Mouse (Mus musculus): Measurements from ENCODE around the gene Tcf15. TPM values are rescaled to one million over a fixed set of nuclear protein-coding genes. Genes with fewer than 3 reads are reported as not detected.

Tcf15 gene
- polyA plus RNA-seq, 1 experiment, result not detected

GRCm38 (mm10) chr2:152189640-152190039 is 46.3 kb downstream of the Tcf15 start:
- H3ac ChIP-seq (ENCODE audit: control insufficient read depth, insufficient read length), result no peak overlapping the region
- no peak overlapping the region for H3K4me3 ChIP-seq
- H3K27me3 ChIP-seq (ENCODE audit: control insufficient read depth, insufficient read depth, insufficient read length), result peaks cover 67% of the 10 kb centered on the region
- H3K79me2 ChIP-seq (ENCODE audit: control insufficient read depth, insufficient read depth), result no peaks in the 10 kb centered on the region
- no peak for TF ChIP-seq E2F4 (IDR thresholded peaks at IDR 0.05; ENCODE audit: insufficient read depth)
- TF ChIP-seq REST (IDR thresholded peaks at IDR 0.05; ENCODE audit: insufficient read depth, insufficient read length), result no peak
- TF ChIP-seq CEBPB (IDR thresholded peaks at IDR 0.05; ENCODE audit: insufficient read depth, poor library complexity, severe bottlenecking), result no peak
- TF ChIP-seq POLR2AphosphoS2 (IDR thresholded peaks at IDR 0.05; ENCODE audit: insufficient read length, low read depth), result no peak
- no peak overlapping the region for H3K4me2 ChIP-seq (ENCODE audit: low read depth)
- no peaks in the 10 kb centered on the region for H3K36me3 ChIP-seq (ENCODE audit: control insufficient read depth, insufficient read depth)

- H3K4me3 ChIP-seq, result no peak overlapping the region
- H3K36me3 ChIP-seq (ENCODE audit: control insufficient read depth, insufficient read depth), result no peaks in the 10 kb centered on the region
- no peak overlapping the region for H3ac ChIP-seq (ENCODE audit: control insufficient read depth, insufficient read length)
- H3K79me2 ChIP-seq (ENCODE audit: control insufficient read depth, insufficient read depth), result no peaks in the 10 kb centered on the region
- no peak overlapping the region for H3K4me2 ChIP-seq (ENCODE audit: low read depth)
- peaks cover 67% of the 10 kb centered on the region for H3K27me3 ChIP-seq (ENCODE audit: control insufficient read depth, insufficient read depth, insufficient read length)
- TF ChIP-seq REST (IDR thresholded peaks at IDR 0.05; ENCODE audit: insufficient read depth, insufficient read length) (no peak), USF1 (IDR thresholded peaks at IDR 0.05; ENCODE audit: low read depth) (no peak), TCF12 (IDR thresholded peaks at IDR 0.05; ENCODE audit: insufficient read depth, poor library complexity, severe bottlenecking) (no peak), CEBPB (IDR thresholded peaks at IDR 0.05; ENCODE audit: insufficient read depth, poor library complexity, severe bottlenecking) (no peak), MYOD1 (IDR thresholded peaks at IDR 0.05; ENCODE audit: control insufficient read depth in 1 of 3, insufficient read length in 2 of 3, low read depth in 2 of 3) (no peak), SRF (IDR thresholded peaks at IDR 0.05; ENCODE audit: control insufficient read depth, insufficient read length, low read depth) (no peak), MYOG (IDR thresholded peaks at IDR 0.05; ENCODE audit: control insufficient read depth in 1 of 3, insufficient read depth in 1 of 3, insufficient read length in 2 of 3, low read depth in 2 of 3) (no peak), MAX (IDR thresholded peaks at IDR 0.05; ENCODE audit: low read depth) (no peak)
These were observed 46.8 kb downstream of the Tcf15 start for GRCm38 (mm10) chr2:152190161-152190560.

GRCm38 (mm10) chr2:152192591-152193345 is 49.4 kb downstream of the Tcf15 start:
- no peak overlapping the region for H3K4me3 ChIP-seq
- no peaks in the 10 kb centered on the region for H3K79me2 ChIP-seq (ENCODE audit: control insufficient read depth, insufficient read depth)
- H3K36me3 ChIP-seq (ENCODE audit: control insufficient read depth, insufficient read depth), result no peaks in the 10 kb centered on the region
- TF ChIP-seq MYOG (IDR thresholded peaks at IDR 0.05; ENCODE audit: control insufficient read depth in 1 of 3, insufficient read depth in 1 of 3, insufficient read length in 2 of 3, low read depth in 2 of 3) (no peak), TCF3 (IDR thresholded peaks at IDR 0.05; ENCODE audit: insufficient read length, low read depth) (no peak), TCF12 (IDR thresholded peaks at IDR 0.05; ENCODE audit: insufficient read depth, poor library complexity, severe bottlenecking) (no peak), POLR2A (IDR thresholded peaks at IDR 0.05; ENCODE audit: insufficient read length, low read depth) (no peak), USF1 (IDR thresholded peaks at IDR 0.05; ENCODE audit: low read depth) (no peak)
- H3ac ChIP-seq (ENCODE audit: control insufficient read depth, insufficient read length), result no peak overlapping the region
- no peak overlapping the region for H3K4me2 ChIP-seq (ENCODE audit: low read depth)
- peaks cover 60% of the 10 kb centered on the region for H3K27me3 ChIP-seq (ENCODE audit: control insufficient read depth, insufficient read depth, insufficient read length)

- no peaks in the 10 kb centered on the region for H3K36me3 ChIP-seq (ENCODE audit: control insufficient read depth, insufficient read depth)
- no peak overlapping the region for H3ac ChIP-seq (ENCODE audit: control insufficient read depth, insufficient read length)
- no peaks in the 10 kb centered on the region for H3K79me2 ChIP-seq (ENCODE audit: control insufficient read depth, insufficient read depth)
- H3K4me2 ChIP-seq (ENCODE audit: low read depth), result no peak overlapping the region
- TF ChIP-seq REST (IDR thresholded peaks at IDR 0.05; ENCODE audit: insufficient read depth, insufficient read length), result no peak
- TF ChIP-seq E2F4 (IDR thresholded peaks at IDR 0.05; ENCODE audit: insufficient read depth), result no peak
- TF ChIP-seq MYOG (IDR thresholded peaks at IDR 0.05; ENCODE audit: control insufficient read depth in 1 of 3, insufficient read depth in 1 of 3, insufficient read length in 2 of 3, low read depth in 2 of 3), result no peak
- no peak for TF ChIP-seq POLR2AphosphoS2 (IDR thresholded peaks at IDR 0.05; ENCODE audit: insufficient read length, low read depth)
- TF ChIP-seq TCF3 (IDR thresholded peaks at IDR 0.05; ENCODE audit: insufficient read length, low read depth), result no peak
- TF ChIP-seq USF1 (IDR thresholded peaks at IDR 0.05; ENCODE audit: low read depth), result no peak
- TF ChIP-seq MAX (IDR thresholded peaks at IDR 0.05; ENCODE audit: low read depth), result no peak
- no peak for TF ChIP-seq POLR2A (IDR thresholded peaks at IDR 0.05; ENCODE audit: insufficient read length, low read depth)
- TF ChIP-seq TCF12 (IDR thresholded peaks at IDR 0.05; ENCODE audit: insufficient read depth, poor library complexity, severe bottlenecking), result no peak
- no peak for TF ChIP-seq CEBPB (IDR thresholded peaks at IDR 0.05; ENCODE audit: insufficient read depth, poor library complexity, severe bottlenecking)
- TF ChIP-seq SRF (IDR thresholded peaks at IDR 0.05; ENCODE audit: control insufficient read depth, insufficient read length, low read depth), result no peak
- TF ChIP-seq MYOD1 (IDR thresholded peaks at IDR 0.05; ENCODE audit: control insufficient read depth in 1 of 3, insufficient read length in 2 of 3, low read depth in 2 of 3), result no peak
- H3K27me3 ChIP-seq (ENCODE audit: control insufficient read depth, insufficient read depth, insufficient read length), result peaks cover 60% of the 10 kb centered on the region
- H3K4me3 ChIP-seq, result no peak overlapping the region
These were observed 50.0 kb downstream of the Tcf15 start for GRCm38 (mm10) chr2:152193346-152193710.

GRCm38 (mm10) chr2:152194586-152194985 is 51.2 kb downstream of the Tcf15 start:
- no peaks in the 10 kb centered on the region for H3K36me3 ChIP-seq (ENCODE audit: control insufficient read depth, insufficient read depth)
- no peak overlapping the region for H3K4me3 ChIP-seq
- TF ChIP-seq MYOG (IDR thresholded peaks at IDR 0.05; ENCODE audit: control insufficient read depth in 1 of 3, insufficient read depth in 1 of 3, insufficient read length in 2 of 3, low read depth in 2 of 3) (no peak), MYOD1 (IDR thresholded peaks at IDR 0.05; ENCODE audit: control insufficient read depth in 1 of 3, insufficient read length in 2 of 3, low read depth in 2 of 3) (no peak), REST (IDR thresholded peaks at IDR 0.05; ENCODE audit: insufficient read depth, insufficient read length) (no peak), TCF3 (IDR thresholded peaks at IDR 0.05; ENCODE audit: insufficient read length, low read depth) (no peak), MAX (IDR thresholded peaks at IDR 0.05; ENCODE audit: low read depth) (no peak), USF1 (IDR thresholded peaks at IDR 0.05; ENCODE audit: low read depth) (no peak), E2F4 (IDR thresholded peaks at IDR 0.05; ENCODE audit: insufficient read depth) (no peak)
- peaks cover 55% of the 10 kb centered on the region for H3K27me3 ChIP-seq (ENCODE audit: control insufficient read depth, insufficient read depth, insufficient read length)
- no peak overlapping the region for H3ac ChIP-seq (ENCODE audit: control insufficient read depth, insufficient read length)
- no peaks in the 10 kb centered on the region for H3K79me2 ChIP-seq (ENCODE audit: control insufficient read depth, insufficient read depth)
- no peak overlapping the region for H3K4me2 ChIP-seq (ENCODE audit: low read depth)
